Mouse (Mus musculus): Measurements from ENCODE around the gene Vmn1r232.

Vmn1r232 gene

GRCm38 (mm10) chr17:20919614-20920013, at the start of gene Vmn1r232:
Gene Vmn1r232, minus strand, starts transcription at chr17:20919714.
- no peak for DNase-seq (ENCODE audit: low spot score)

GRCm38 (mm10) chr17:20966681-20967080, 47.2 kb upstream of the Vmn1r232 start:
- DNase-seq (ENCODE audit: low spot score), result no peak

GRCm38 (mm10) chr17:20965421-20965820, 45.9 kb upstream of the Vmn1r232 start:
- no peak for DNase-seq (ENCODE audit: low spot score)

GRCm38 (mm10) chr17:20960386-20960785, 40.9 kb upstream of the Vmn1r232 start:
- no peak for DNase-seq (ENCODE audit: low spot score)

- DNase-seq (ENCODE audit: low spot score), result no peak
These were observed 27.1 kb upstream of the Vmn1r232 start for GRCm38 (mm10) chr17:20946636-20947035.

- no peak for DNase-seq (ENCODE audit: low spot score)
These were observed 26.6 kb upstream of the Vmn1r232 start for GRCm38 (mm10) chr17:20946026-20946565.

GRCm38 (mm10) chr17:20944985-20945891, 25.7 kb upstream of the Vmn1r232 start, which contains the start of gene Ppp2r1a:
Gene Ppp2r1a, plus strand, starts transcription at chr17:20945311.
- DNase-seq (ENCODE audit: low spot score), result peak; percentile 99

- DNase-seq (ENCODE audit: low spot score), result no peak
These were observed 24.7 kb upstream of the Vmn1r232 start for GRCm38 (mm10) chr17:20944226-20944625.

GRCm38 (mm10) chr17:20904991-20905390, 14.5 kb downstream of the Vmn1r232 start, which contains the start of gene Vmn1r231:
Gene Vmn1r231, minus strand, starts transcription at chr17:20905091.
- no peak for DNase-seq (ENCODE audit: low spot score)
